8 mouse cellular contexts compared by ENCODE assay signal in the genomic region with DNA sequence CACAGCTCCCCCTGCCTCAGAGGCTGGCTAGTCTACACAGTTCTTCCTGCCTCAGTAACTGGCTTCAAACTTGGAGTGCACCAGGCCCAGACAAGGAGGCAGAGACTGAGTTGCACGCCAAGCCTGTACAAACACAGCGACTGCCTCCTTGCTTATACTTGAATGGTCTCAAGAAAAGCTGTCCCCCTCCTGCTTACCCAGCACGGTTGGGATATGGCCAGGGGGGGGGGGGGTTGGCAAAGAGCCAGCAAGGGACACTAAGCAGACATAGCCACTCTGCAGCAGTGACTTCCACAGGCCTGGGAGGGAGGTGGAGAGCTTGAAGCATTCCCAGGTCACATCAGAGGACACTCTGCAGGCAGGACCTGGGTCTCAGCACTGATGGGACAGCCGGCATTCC.
A peak's percentile ranks its signal among the peaks of the same experiment; 100 is the strongest.
DNase-seq lines count a peak whose midpoint lies in the region; ATAC-seq and TF ChIP-seq lines count a peak whose summit lies in the region.

No protein-coding gene starts in this region.

- peak overlapping the region; percentile 81 for H3K27ac ChIP-seq in heart, embryonic 13.5 days (replicated peaks)
- H3K27ac ChIP-seq in forebrain, embryonic 16.5 days (ENCODE audit: low read length) = no peak overlapping the region; the same call in 1 of the 2 replicates
- H3K27ac ChIP-seq in limb, embryonic 15.5 days = peak overlapping the region; percentile 52

- no peak overlapping the region for H3K4me3 ChIP-seq in heart, embryonic 13.5 days
- no peak overlapping the region for H3K4me3 ChIP-seq in forebrain, embryonic 16.5 days (replicated peaks; ENCODE audit: low read length)
- no peak overlapping the region for H3K4me3 ChIP-seq in limb, embryonic 15.5 days

- no peaks in the 10 kb centered on the region for H3K36me3 ChIP-seq in heart, embryonic 13.5 days
- H3K36me3 ChIP-seq in forebrain, embryonic 16.5 days (ENCODE audit: control insufficient read depth, insufficient read depth) = no peaks in the 10 kb centered on the region
- H3K36me3 ChIP-seq in limb, embryonic 15.5 days = peaks cover 3% of the 10 kb centered on the region; the same call in 1 of the 2 replicates

- no peak for DNase-seq in heart, postnatal 4 days
- DNase-seq in brain, embryonic 14.5 days (ENCODE audit: low read depth) = peak; percentile 80
- DNase-seq in frontal cortex, postnatal 10 days (ENCODE audit: low spot score in 2 of 2) = no peak
- DNase-seq in spleen, postnatal 14 days (ENCODE audit: low spot score in 2 of 2) = no peak
- no peak for DNase-seq in right cerebral cortex, postnatal 4 days

- no peak overlapping the region for H3K9ac ChIP-seq in heart, embryonic 13.5 days
- no peak overlapping the region; the same call in 1 of the 2 replicates for H3K9ac ChIP-seq in forebrain, embryonic 16.5 days (replicated peaks; ENCODE audit: low read depth, low read length)
- H3K9ac ChIP-seq in limb, embryonic 15.5 days = no peak overlapping the region

- no peaks in the 10 kb centered on the region for H3K9me3 ChIP-seq in heart, embryonic 13.5 days
- no peaks in the 10 kb centered on the region for H3K9me3 ChIP-seq in forebrain, embryonic 16.5 days (ENCODE audit: control insufficient read depth, low read length)
- no peaks in the 10 kb centered on the region for H3K9me3 ChIP-seq in limb, embryonic 15.5 days

- peak; percentile 61 for ATAC-seq in heart, embryonic 13.5 days (ENCODE audit: extremely low read depth, insufficient number of reproducible peaks, low FRiP score, low TSS enrichment)
- peak; percentile 73 for ATAC-seq in forebrain, embryonic 16.5 days
- peak; percentile 37 for ATAC-seq in limb, embryonic 15.5 days (ENCODE audit: insufficient number of reproducible peaks, low FRiP score, low TSS enrichment, low read depth)

- TF ChIP-seq POLR2A in brain, embryonic 14.5 days (IDR thresholded peaks at IDR 0.05; ENCODE audit: borderline replicate concordance, extremely low read depth, insufficient read depth, insufficient read length, poor library complexity, severe bottlenecking) = no peak

- no peak overlapping the region for H3K4me2 ChIP-seq in heart, embryonic 13.5 days
- H3K4me2 ChIP-seq in forebrain, embryonic 16.5 days (ENCODE audit: low read length) = no peak overlapping the region
- H3K4me2 ChIP-seq in limb, embryonic 15.5 days = no peak overlapping the region

- TF ChIP-seq CTCF in brain, embryonic 14.5 days (IDR thresholded peaks at IDR 0.05; ENCODE audit: borderline replicate concordance, extremely low read depth, insufficient read depth, insufficient read length) = no peak

- 7% methylated on average over 4 of the region's 4 CpGs for WGBS in heart, embryonic 13.5 days
- WGBS in forebrain, embryonic 16.5 days = 8% methylated on average over 4 of the region's 4 CpGs
- WGBS in limb, embryonic 15.5 days = 16% methylated on average over 4 of the region's 4 CpGs

- H3K4me1 ChIP-seq in heart, embryonic 13.5 days = peaks cover 53% of the 10 kb centered on the region
- H3K4me1 ChIP-seq in forebrain, embryonic 16.5 days (replicated peaks; ENCODE audit: control insufficient read depth, insufficient read depth, low read length) = peaks cover 22% of the 10 kb centered on the region
- H3K4me1 ChIP-seq in limb, embryonic 15.5 days = peaks cover 52% of the 10 kb centered on the region

- H3K27me3 ChIP-seq in heart, embryonic 13.5 days (replicated peaks) = no peaks in the 10 kb centered on the region
- no peaks in the 10 kb centered on the region for H3K27me3 ChIP-seq in forebrain, embryonic 16.5 days (replicated peaks; ENCODE audit: control insufficient read depth, insufficient read depth, low read length)
- no peaks in the 10 kb centered on the region for H3K27me3 ChIP-seq in limb, embryonic 15.5 days
